Mouse (Mus musculus) limb, embryonic 15.5 days (tissue): Measurements from ENCODE around the gene Aaas. TPM values are rescaled to one million over a fixed set of nuclear protein-coding genes. Genes with fewer than 3 reads are reported as not detected.
A peak's percentile ranks its signal among the peaks of the same experiment; 100 is the strongest.

Experiments used
- ATAC-seq: fragments of 200-750 bp; cut with Nextera tagmentation; 2 replicates; pipeline ENCODE4 v1.8.0; 2017; ENCODE audit warnings: low read depth, moderate TSS enrichment; ENCODE audit not compliant: insufficient number of reproducible peaks, low FRiP score, low TSS enrichment
- H3K27ac ChIP-seq: fragments of 300-500 bp; sonication (generic); 2 replicates; pipeline ENCODE4 v1.5.1; 2015; ENCODE audit warnings: moderate library complexity, mild to moderate bottlenecking, inconsistent platforms
- H3K27me3 ChIP-seq: fragments of 300-500 bp; sonication (generic); 2 replicates; pipeline ENCODE4 v1.6.1; 2015; ENCODE audit warnings: inconsistent platforms
- H3K36me3 ChIP-seq: fragments of 300-500 bp; sonication (generic); 2 replicates; pipeline ENCODE4 v1.6.1; 2015; ENCODE audit warnings: inconsistent platforms
- H3K4me1 ChIP-seq: fragments of 300-500 bp; sonication (generic); 2 replicates; pipeline ENCODE4 v1.6.1; 2015; ENCODE audit warnings: inconsistent platforms
- H3K4me2 ChIP-seq: fragments of 300-500 bp; sonication (generic); 2 replicates; pipeline ENCODE4 v1.6.1; 2015; ENCODE audit warnings: mild to moderate bottlenecking, inconsistent platforms
- H3K4me3 ChIP-seq: fragments of 300-500 bp; sonication (generic); 2 replicates; pipeline ENCODE4 v1.5.1; 2015; ENCODE audit warnings: mild to moderate bottlenecking, inconsistent platforms
- H3K9ac ChIP-seq: fragments of 300-500 bp; sonication (generic); 2 replicates; pipeline ENCODE4 v1.6.1; 2015; ENCODE audit warnings: inconsistent platforms
- H3K9me3 ChIP-seq: fragments of 300-500 bp; sonication (generic); 2 replicates; pipeline ENCODE4 v1.6.1; 2016; ENCODE audit warnings: inconsistent platforms
- whole genome bisulfite sequencing: fragments of 180-500 bp; shearing (Covaris S2); methylation state at CpG from one replicate; pipeline ENCODE4 v1.1.7; 2015; 5-methylcytosine and 5-hydroxymethylcytosine counted together
- polyA plus RNA-seq: library from polyadenylated mRNA; unstranded; fragments of >200 nt; fragmentation: Nextera tagmentation; extraction: Ambion mirVana; gene quantifications from 2 replicates; pipeline ENCODE4 v1.2.1, GENCODE M21; 2015

Aaas gene
- polyA plus RNA-seq, 1 experiment from 2014 or later: 61.3 TPM

DNA sequence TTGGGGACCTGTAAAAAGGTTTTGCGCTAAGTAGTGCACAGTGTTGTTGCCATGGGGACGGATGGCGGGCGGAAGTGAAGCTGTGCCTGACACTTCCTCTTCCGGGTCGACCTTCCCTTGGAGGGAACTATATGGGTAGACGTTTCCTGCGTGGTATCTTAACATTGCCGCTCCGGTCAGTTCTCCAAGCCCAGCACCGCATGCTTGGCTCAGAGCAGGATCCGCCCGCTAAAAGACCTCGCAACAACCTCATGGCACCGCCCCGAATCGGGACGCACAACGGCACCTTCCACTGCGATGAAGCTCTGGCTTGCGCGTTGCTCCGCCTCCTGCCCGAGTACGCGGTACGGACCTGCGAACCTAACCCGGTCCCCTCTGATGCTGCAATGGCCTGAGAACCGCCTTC, 19.0 kb downstream of the Aaas start, which contains the start of gene Myg1:
Gene Myg1, plus strand, starts transcription at position 100 of the 406 bp plus-strand sequence.
- WGBS: under 1% methylated on average over 30 of the region's 30 CpGs
- Histone ChIP-seq H3K36me3 (peaks cover 66% of the 10 kb centered on the region), H3K4me3 (peak within 1 kb of the TSS; percentile 78), H3K9ac (peak within 1 kb of the TSS; percentile 63), H3K9me3 (no peaks in the 10 kb centered on the region), H3K27ac (peak within 1 kb of the TSS; percentile 85), H3K27me3 (no peaks in the 10 kb centered on the region), H3K4me1 (peaks cover 26% of the 10 kb centered on the region), H3K4me2 (peak within 1 kb of the TSS; percentile 77)
- ATAC-seq: peak; percentile 91

DNA sequence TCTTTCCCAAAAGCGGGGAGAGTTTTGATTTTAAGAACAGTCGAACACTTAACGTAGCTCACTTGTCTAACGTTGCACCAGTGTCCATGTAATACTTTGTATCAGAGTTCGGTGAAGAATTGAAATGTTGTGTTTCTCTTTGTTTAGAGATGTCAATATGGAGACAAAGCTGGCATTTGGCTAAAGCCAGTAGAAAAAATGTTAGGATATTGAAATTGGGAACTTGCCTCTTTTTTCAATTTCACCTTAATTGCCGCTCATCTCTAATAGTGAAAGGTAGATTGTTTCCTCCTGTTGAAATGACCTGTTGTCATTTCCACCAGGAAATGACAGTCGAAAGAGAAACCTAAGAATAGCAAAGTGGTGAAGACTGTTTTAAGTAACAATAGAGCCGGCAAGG, 23.7 kb downstream of the Aaas start:
- 60% methylated on average over 8 of the region's 8 CpGs for WGBS
- H3K9me3 ChIP-seq: no peaks in the 10 kb centered on the region
- ATAC-seq: no peak
- H3K9ac ChIP-seq: peak overlapping the region; percentile 57
- H3K4me3 ChIP-seq: peak overlapping the region; percentile 70
- H3K27ac ChIP-seq: no peak overlapping the region
- H3K27me3 ChIP-seq: no peaks in the 10 kb centered on the region
- peaks cover 18% of the 10 kb centered on the region for H3K4me1 ChIP-seq
- H3K4me2 ChIP-seq: peak overlapping the region; percentile 52
- peaks cover 52% of the 10 kb centered on the region for H3K36me3 ChIP-seq

DNA sequence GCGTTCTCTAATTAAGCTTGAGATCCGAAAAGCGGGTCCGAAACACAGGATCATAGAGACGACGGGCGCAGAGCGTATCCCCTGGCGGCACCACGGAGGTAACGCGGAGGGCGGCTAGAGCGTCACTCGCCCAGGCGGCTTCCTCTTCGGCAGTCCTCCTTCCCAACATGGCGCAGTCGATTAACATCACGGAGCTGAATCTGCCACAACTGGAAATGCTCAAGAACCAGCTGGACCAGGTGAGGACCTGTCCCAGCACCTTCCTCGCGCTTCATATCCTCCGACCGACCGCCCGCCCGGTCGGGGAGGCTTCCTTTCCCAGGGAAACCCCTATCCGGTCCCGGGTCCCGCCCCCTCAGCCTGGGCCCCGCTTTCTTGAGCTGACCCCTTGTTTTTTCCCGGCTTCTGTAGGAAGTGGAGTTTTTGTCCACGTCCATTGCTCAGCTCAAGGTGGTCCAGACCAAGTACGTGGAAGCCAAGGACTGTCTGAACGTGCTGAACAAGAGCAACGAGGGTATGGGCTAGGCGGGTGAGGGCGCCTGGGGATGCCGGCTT, 24.5 kb downstream of the Aaas start, which contains the start of gene Pfdn5:
Gene Pfdn5, plus strand, starts transcription at position 95 of the 555 bp plus-strand sequence.
- Histone ChIP-seq H3K4me2 (peak within 1 kb of the TSS; percentile 52), H3K9me3 (no peaks in the 10 kb centered on the region), H3K36me3 (peaks cover 60% of the 10 kb centered on the region), H3K4me1 (peaks cover 13% of the 10 kb centered on the region), H3K27ac (peak within 1 kb of the TSS; percentile 75), H3K9ac (peak within 1 kb of the TSS; percentile 57), H3K27me3 (no peaks in the 10 kb centered on the region), H3K4me3 (peak within 1 kb of the TSS; percentile 70)
- WGBS: under 1% methylated on average over 40 of the region's 40 CpGs
- ATAC-seq: peak; percentile 78

DNA sequence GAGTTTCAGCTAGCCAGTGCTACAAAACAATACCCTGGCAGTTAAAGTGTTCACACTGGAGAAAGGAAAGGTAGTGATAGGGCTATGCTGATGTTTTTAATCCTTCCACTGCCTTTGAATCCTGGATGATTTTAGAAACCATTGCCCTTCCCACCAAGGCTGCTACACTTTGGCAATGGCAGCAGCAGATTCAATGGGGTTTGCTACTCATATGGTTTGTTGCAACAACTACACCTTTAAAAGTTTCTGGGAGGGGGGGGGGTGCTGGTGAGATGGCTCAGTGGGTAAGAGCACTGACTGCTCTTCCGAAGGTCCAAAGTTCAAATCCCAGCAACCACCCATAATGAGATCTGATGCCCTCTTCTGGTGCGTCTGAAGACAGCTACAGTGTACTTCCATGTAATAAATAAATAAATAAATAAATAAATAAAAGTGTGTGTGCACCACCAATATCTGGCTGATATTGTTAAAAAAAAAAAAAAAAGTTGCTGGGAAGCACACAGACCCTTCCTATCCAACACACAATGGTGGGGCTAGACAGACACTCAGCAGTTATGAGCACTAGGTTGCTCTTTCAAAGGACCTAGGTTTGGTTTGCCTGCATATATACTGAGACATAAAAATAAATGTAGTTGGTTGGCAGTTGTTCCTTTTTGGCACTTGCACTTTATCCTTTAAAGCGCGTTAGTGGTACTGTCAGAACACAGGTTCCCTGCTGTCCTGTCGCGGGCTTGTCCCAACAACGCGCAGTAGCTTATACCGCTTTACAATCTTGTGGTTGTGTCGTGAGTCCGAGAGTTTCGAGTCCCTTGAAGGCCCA, 25.7 kb downstream of the Aaas start:
- H3K9ac ChIP-seq: no peak overlapping the region
- 71% methylated on average over 12 of the region's 12 CpGs for WGBS
- H3K27me3 ChIP-seq: no peaks in the 10 kb centered on the region
- no peak overlapping the region for H3K27ac ChIP-seq
- no peaks in the 10 kb centered on the region for H3K9me3 ChIP-seq
- H3K4me2 ChIP-seq: 0 out of 2 replicates have a peak overlapping the region, but pooled peaks have one; percentile 35
- peaks cover 60% of the 10 kb centered on the region for H3K36me3 ChIP-seq
- H3K4me1 ChIP-seq: peaks cover 11% of the 10 kb centered on the region; the same call in 1 of the 2 replicates
- no peak for ATAC-seq
- no peak overlapping the region; the same call in 1 of the 2 replicates for H3K4me3 ChIP-seq

DNA sequence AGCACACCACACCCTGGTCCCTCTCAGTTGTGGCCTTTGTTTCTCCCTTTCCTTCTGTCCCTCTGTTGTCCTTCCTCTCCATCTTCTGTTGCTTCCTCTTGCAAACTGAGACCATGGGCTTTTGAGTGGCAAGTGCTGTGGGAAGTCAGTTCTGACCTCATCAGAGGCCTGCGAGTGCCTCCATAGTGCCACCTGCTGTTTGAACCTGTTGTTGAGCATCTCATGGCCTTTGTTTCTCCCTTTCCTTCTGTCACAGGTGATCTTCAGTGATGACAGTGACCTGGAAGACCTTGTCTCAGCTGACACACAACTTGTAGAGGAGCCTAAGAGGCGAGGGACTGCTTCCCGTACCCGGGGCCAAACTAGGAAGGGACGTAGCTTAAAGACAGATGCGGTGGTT, 34.3 kb downstream of the Aaas start:
- ATAC-seq: no peak
- 83% methylated on average over 6 of the region's 6 CpGs for WGBS
- Histone ChIP-seq H3K36me3 (peaks cover 84% of the 10 kb centered on the region), H3K4me1 (0 out of 2 replicates have a peak, but pooled peaks cover 2% of the 10 kb centered on the region), H3K9me3 (no peaks in the 10 kb centered on the region), H3K4me2 (no peak overlapping the region), H3K27me3 (no peaks in the 10 kb centered on the region), H3K4me3 (no peak overlapping the region), H3K27ac (no peak overlapping the region), H3K9ac (no peak overlapping the region)

DNA sequence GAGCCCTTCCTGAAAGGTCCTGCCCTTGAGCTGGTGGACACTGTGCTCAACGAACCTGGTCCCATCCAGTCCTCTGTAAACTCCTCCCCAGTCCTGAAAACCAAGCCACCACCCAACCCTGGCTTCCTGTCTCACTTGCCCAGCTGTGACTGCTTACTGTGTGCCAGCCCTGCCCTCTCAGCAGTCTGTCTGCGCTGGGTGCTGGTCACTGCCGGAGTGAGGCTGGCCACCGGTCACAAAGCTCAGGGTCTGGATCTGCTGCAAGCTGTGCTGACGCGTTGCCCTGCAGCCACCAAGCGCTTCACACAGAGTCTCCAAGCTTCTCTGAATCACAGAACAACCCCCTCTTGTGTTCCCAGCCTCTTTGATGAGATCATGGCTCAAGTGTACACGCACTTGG, 35.3 kb downstream of the Aaas start:
- peaks cover 81% of the 10 kb centered on the region for H3K36me3 ChIP-seq
- no peak overlapping the region for H3K4me2 ChIP-seq
- ATAC-seq: no peak
- 0 out of 2 replicates have a peak, but pooled peaks cover 2% of the 10 kb centered on the region for H3K4me1 ChIP-seq
- H3K27me3 ChIP-seq: no peaks in the 10 kb centered on the region
- 86% methylated on average over 8 of the region's 8 CpGs for WGBS
- no peak overlapping the region for H3K9ac ChIP-seq
- no peak overlapping the region for H3K27ac ChIP-seq
- H3K9me3 ChIP-seq: no peaks in the 10 kb centered on the region
- H3K4me3 ChIP-seq: no peak overlapping the region

DNA sequence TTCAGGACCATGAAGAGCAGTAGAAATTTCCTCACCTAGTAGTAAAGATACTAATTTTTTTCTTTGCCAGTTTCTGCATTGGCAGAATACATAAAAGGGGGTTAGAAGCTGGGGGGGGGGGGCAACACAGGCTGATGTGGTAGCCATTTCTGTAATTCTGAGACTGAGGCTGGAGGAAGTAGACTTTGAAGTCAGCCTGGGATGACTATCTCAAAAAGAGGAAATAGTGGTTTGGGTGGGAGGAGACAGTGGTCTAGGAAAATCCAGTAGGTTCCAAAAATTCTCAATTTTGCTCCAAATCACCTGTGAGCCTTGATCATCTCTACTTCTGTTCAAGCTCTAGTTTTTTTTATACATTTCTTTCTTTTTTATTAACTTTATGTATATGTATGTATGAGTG, 39.1 kb downstream of the Aaas start:
- Histone ChIP-seq H3K9me3 (no peaks in the 10 kb centered on the region), H3K9ac (no peak overlapping the region), H3K27ac (no peak overlapping the region), H3K36me3 (peaks cover 76% of the 10 kb centered on the region), H3K4me1 (0 out of 2 replicates have a peak, but pooled peaks cover 2% of the 10 kb centered on the region), H3K27me3 (no peaks in the 10 kb centered on the region), H3K4me3 (no peak overlapping the region), H3K4me2 (no peak overlapping the region)
- ATAC-seq: no peak

DNA sequence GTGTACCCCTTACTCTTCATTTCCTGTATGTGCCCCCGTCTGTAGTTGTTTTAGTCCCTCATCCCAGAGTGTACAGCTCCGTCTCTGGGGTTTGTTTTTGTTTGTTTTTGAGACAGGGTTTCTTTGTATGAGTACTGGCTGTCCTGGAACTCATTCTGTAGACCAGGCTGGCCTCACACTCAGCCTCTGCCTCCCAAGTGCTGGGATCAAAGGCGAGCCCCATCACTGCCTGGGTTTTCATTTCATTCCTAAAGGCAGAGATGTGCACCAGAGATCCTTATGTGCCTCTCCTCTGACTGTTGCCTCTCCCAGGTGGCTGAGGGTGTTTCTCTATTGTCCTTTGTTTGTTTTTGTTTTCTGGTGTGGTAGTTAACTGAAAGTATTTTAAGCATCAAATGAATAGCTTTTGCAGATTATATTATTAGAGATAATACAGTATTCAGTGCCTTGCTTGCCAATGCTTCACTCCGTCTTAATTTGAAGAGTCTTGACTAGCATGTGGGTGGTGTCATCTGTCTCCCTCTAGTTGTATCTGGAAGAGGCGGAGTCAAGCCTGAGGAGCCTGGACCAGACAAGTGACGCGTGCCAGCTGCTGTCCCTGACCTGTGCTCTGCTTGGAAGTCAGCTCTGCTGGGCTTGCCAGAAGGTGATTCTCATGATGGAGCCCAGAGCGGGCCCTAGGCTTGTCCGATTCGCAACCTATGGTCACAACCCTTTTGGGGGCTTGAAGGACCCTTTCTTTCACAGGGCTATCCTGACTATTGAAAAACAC, 40.3 kb downstream of the Aaas start:
- H3K4me3 ChIP-seq: no peak overlapping the region
- peaks cover 76% of the 10 kb centered on the region for H3K36me3 ChIP-seq
- H3K27me3 ChIP-seq: no peaks in the 10 kb centered on the region
- no peak overlapping the region for H3K4me2 ChIP-seq
- no peaks in the 10 kb centered on the region for H3K4me1 ChIP-seq
- no peak overlapping the region for H3K9ac ChIP-seq
- H3K27ac ChIP-seq: no peak overlapping the region
- no peaks in the 10 kb centered on the region for H3K9me3 ChIP-seq
- no peak for ATAC-seq
- WGBS: 84% methylated on average over 10 of the region's 10 CpGs

DNA sequence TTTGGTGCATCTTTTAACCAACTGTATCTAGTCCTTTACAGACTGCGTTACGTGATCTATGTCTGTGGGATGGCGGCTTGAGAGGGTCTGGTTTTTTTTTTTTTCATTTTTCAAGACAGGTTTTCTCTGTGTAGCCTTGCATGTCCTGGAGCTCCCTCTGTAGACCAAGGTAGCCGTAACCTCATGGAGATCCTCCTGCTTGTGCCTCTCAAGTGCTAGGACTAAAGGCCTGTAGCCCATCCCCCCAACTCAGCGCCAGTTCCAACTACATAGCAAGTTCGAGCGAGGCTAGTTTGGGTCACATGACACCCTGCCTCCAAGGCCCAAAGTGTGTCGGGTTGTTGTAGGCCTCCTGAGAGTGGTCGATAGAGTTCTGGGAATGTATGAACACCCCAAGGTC, 41.9 kb downstream of the Aaas start:
- Histone ChIP-seq H3K27ac (no peak overlapping the region), H3K4me3 (no peak overlapping the region)

DNA sequence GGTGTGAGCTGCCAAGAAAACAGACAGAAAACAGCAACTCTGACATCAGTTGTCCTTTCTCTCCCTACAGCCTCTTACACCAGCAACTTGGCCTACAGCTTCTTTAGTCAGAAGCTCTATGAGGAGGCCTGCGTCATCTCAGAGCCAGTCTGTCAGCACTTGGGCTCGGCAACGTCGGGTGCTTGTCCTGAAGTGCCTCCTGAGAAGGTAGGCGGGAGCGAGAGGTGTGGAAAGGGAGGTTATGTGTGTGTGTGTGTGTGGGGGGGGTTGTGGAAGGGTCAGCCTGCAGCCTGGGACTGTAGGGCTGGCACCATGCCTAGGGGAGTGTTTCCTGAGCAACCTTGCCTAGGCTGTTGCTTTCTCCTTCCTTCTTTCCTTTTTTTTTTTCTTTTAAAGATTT, 48.0 kb downstream of the Aaas start:
- Histone ChIP-seq H3K27me3 (no peaks in the 10 kb centered on the region), H3K27ac (no peak overlapping the region), H3K4me2 (no peak overlapping the region), H3K4me1 (no peaks in the 10 kb centered on the region), H3K9me3 (no peaks in the 10 kb centered on the region), H3K4me3 (no peak overlapping the region), H3K36me3 (peaks cover 72% of the 10 kb centered on the region), H3K9ac (no peak overlapping the region)
- 73% methylated on average over 6 of the region's 6 CpGs for WGBS
- no peak for ATAC-seq

More for the DNA sequence above, 41.9 kb downstream of the Aaas start:
- ATAC-seq: no peak
- no peak overlapping the region for H3K4me2 ChIP-seq
- no peak overlapping the region for H3K9ac ChIP-seq
- no peaks in the 10 kb centered on the region for H3K4me1 ChIP-seq
- H3K9me3 ChIP-seq: no peaks in the 10 kb centered on the region
- 85% methylated on average over 9 of the region's 9 CpGs for WGBS
- peaks cover 77% of the 10 kb centered on the region for H3K36me3 ChIP-seq
- H3K27me3 ChIP-seq: no peaks in the 10 kb centered on the region

DNA sequence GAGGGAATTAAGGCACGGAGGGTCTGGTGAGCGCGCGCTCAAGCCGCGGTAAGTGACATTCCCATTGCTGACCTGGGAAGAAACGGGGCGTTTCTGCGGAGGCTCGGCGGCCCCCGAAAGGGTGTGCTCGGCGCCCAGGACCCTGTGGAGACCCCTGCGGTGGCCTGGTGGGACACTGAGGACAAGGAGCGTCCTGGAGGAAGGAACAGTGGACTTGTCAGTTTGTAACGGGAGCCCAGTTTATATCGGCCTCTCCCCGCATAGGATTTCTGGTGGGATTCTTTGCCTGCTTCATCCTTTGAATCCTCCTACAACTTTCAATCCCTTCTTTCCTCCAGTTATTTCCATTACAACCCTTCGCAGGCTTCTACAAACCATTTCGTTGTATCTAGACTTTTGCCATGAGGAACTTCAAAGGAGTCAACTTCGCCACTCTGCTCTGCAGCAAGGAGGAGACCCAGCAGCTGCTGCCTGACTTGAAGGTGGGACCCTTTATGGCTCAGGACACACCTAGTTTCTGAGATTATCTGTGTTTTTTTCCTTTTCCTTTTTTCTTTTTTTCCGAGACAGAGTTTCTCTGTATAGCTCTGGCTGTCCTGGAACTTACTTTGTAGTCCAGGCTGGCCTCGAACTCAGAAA, 54.1 kb downstream of the Aaas start:
- peaks cover 7% of the 10 kb centered on the region for H3K4me1 ChIP-seq
- no peak overlapping the region for H3K27ac ChIP-seq
- H3K27me3 ChIP-seq: no peaks in the 10 kb centered on the region
- H3K36me3 ChIP-seq: peaks cover 22% of the 10 kb centered on the region
- peak; percentile 12; the same call in 1 of the 2 replicates for ATAC-seq
- no peaks in the 10 kb centered on the region for H3K9me3 ChIP-seq
- H3K4me2 ChIP-seq: peak overlapping the region; percentile 92
- H3K4me3 ChIP-seq: peak overlapping the region; percentile 77
- H3K9ac ChIP-seq: peak overlapping the region; percentile 47
- WGBS: 5% methylated on average over 24 of the region's 24 CpGs
